In the genomic region with DNA sequence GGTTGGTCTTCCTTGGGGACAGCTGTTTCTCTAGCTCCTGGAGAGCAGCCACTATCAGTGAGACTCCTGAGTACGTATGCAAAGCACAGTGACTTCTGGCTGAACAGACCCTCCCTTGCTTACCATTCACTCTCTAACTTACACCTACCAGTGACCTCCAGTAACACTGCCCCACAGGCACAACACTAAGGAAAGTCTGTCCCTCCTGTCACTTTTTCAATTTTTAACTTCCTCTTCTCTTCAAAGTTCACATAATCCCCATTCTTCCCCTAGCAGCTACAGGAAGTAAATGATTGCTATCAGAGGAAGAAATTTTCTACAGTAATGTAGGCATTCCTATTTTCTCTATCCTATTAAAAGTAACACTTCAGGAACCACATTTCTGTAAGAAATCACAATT, we compare ENCODE assay signal across 24 mouse cellular contexts.
"Had no signal": no experiment of that assay in that cellular context is flagged by ENCODE, and none has a peak within 500 bp of the region (broad histone marks: within the 10 kb centered on the region; RNA-seq: fewer than 3 reads in every experiment).

No protein-coding gene starts in this region.

- H3K9ac ChIP-seq: intestine, embryonic 15.5 days; limb, embryonic 13.5 days; liver, embryonic 12.5 days; liver, embryonic 15.5 days; midbrain, embryonic 13.5 days; neural tube, embryonic 12.5 days; neural tube, embryonic 15.5 days had no signal

- DNase-seq: kidney, adult 11 months; kidney, adult 9 months; kidney, postnatal 25 days; layer of hippocampus, adult 9-11 months; liver; lung, adult 2 months; lung, postnatal 14 days; lung, postnatal 4 days; right cerebral cortex, postnatal 25 days; spleen, adult 18-20 months; thymus, adult 2 months; thymus, postnatal 14 days; thymus, postnatal 4 days had no signal

- H3K36me3 ChIP-seq: intestine, embryonic 15.5 days; limb, embryonic 10.5 days; limb, embryonic 13.5 days; liver, embryonic 12.5 days; liver, embryonic 15.5 days; midbrain, embryonic 13.5 days; neural tube, embryonic 12.5 days; neural tube, embryonic 15.5 days had no signal

- H3K4me3 ChIP-seq: intestine, embryonic 15.5 days; layer of hippocampus, adult 2 months; limb, embryonic 10.5 days; limb, embryonic 13.5 days; liver, embryonic 12.5 days; liver, embryonic 15.5 days; midbrain, embryonic 13.5 days; neural tube, embryonic 12.5 days; neural tube, embryonic 15.5 days had no signal

- ATAC-seq: intestine, embryonic 15.5 days; liver, embryonic 12.5 days had no signal

- H3K27ac ChIP-seq: intestine, embryonic 15.5 days; kidney, postnatal 0 days; layer of hippocampus, adult 2 months; limb, embryonic 10.5 days; limb, embryonic 13.5 days; liver, embryonic 12.5 days; liver, embryonic 15.5 days; midbrain, embryonic 13.5 days; neural tube, embryonic 12.5 days; neural tube, embryonic 15.5 days; stomach, postnatal 0 days had no signal

- H3K9me3 ChIP-seq: intestine, embryonic 15.5 days; limb, embryonic 10.5 days; limb, embryonic 13.5 days; liver, embryonic 12.5 days; liver, embryonic 15.5 days; midbrain, embryonic 13.5 days; neural tube, embryonic 12.5 days; neural tube, embryonic 15.5 days had no signal

- H3K4me1 ChIP-seq: intestine, embryonic 15.5 days; liver, embryonic 12.5 days; liver, embryonic 15.5 days; midbrain, embryonic 13.5 days; neural tube, embryonic 12.5 days; neural tube, embryonic 15.5 days had no signal

- H3K4me2 ChIP-seq: intestine, embryonic 15.5 days; limb, embryonic 13.5 days; liver, embryonic 12.5 days; liver, embryonic 15.5 days; midbrain, embryonic 13.5 days; neural tube, embryonic 12.5 days; neural tube, embryonic 15.5 days had no signal

- H3K27me3 ChIP-seq: intestine, embryonic 15.5 days; limb, embryonic 13.5 days; liver, embryonic 12.5 days; liver, embryonic 15.5 days; midbrain, embryonic 13.5 days; neural tube, embryonic 12.5 days; neural tube, embryonic 15.5 days had no signal
